Mouse (Mus musculus): ENCODE measurements at regions not wholly inside any gene's neighbourhood (a gene's known extent, or its start where the extent isn't known, plus 50 kb on each side); places are given as distances from the start of the nearest gene placed in this dataset.

- DNase-seq = no peak
Measured at GRCm38 (mm10) chrX:10397257-10397656, 87.7 kb upstream of the Tspan7 start.

DNA sequence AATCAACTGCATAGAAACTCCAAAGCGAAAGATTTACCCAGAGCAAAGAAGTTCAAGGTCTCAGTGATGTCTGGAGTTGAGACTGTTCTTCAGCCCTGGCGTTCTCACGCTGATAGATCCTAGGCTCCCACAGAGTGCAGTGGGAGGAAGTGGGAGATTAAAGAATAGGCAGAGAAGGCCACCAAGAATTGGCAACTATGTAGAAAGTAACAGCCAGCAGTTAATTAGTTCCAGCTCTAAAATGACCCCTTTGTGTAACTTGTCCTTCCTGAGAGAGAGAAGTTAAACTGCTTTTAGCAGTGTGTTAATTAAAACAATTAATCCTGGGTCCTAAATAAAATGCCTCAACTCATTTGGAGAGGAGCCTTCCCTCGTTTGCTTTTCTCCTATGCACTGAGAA, 73.7 kb upstream of the Tspan7 start:
- DNase-seq = no peak

GRCm38 (mm10) chrX:10422440-10422839, 62.5 kb upstream of the Tspan7 start:
- DNase-seq = peak; percentile 4 to 6

Measured in cerebellum, postnatal 36 days (tissue).